Mouse (Mus musculus) urinary bladder, postnatal 14 days (tissue): ENCODE results near the gene Tmem230.

ENCODE experiments used
- DNase-seq: peaks from one replicate; pipeline ENCODE4 v3.0.0; 2021; ENCODE audit warnings: low spot score

Gene Tmem230

DNA sequence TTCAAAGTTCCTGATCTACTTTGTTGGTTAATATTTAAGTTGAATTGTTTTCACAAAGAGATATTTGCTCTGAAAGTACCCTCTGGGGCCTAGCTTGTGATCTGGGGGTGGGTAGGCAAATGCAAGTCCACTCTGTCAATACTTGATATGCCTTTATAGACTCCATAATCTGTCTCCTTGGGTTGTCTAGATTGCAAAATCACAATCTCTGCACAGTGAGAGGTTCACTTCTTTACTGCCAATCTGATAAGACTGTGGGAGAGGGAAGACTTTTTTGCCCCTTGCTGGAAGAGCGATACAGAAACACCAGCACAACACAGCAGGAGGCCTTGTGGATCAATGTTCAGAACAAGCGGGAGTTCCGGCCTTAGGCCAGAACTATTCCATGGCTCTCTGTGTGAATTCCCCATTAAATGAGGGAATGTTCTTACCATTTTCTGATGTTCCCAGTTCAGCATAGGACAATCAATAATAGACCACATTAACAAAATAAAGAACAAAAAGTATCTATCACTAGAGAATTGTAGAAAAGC is 15.1 kb downstream of the Tmem230 start:
- no peak for DNase-seq

GRCm38 (mm10) chr2:132224359-132224758 is 23.2 kb downstream of the Tmem230 start:
- no peak for DNase-seq

DNA sequence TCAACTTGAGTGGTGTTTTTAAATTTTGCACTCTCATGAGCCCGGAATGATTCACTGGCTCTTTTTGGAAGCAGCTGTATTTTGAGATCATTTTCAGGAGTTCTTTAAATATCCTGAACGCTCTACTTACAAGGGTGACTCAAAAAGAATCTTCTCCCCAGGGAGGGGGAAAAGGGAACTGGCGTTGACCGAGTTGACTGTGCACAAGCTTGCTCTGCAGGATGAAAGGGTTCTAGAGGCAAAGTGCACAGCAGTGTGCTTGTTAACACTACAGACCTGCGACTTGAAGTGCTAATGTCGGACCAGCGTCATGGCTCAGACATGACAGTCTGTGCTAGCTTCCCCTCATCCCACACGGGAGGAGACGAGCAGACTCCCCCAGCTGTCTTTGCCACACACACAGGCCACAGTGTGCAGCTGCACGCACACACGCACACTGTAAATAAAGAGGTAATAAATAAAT is 26.0 kb downstream of the Tmem230 start:
- no peak for DNase-seq

GRCm38 (mm10) chr2:132211995-132212656 is 35.5 kb downstream of the Tmem230 start:
- peak; percentile 59 for DNase-seq

- DNase-seq: no peak
These were observed 36.7 kb downstream of the Tmem230 start for GRCm38 (mm10) chr2:132210806-132211312.

DNA sequence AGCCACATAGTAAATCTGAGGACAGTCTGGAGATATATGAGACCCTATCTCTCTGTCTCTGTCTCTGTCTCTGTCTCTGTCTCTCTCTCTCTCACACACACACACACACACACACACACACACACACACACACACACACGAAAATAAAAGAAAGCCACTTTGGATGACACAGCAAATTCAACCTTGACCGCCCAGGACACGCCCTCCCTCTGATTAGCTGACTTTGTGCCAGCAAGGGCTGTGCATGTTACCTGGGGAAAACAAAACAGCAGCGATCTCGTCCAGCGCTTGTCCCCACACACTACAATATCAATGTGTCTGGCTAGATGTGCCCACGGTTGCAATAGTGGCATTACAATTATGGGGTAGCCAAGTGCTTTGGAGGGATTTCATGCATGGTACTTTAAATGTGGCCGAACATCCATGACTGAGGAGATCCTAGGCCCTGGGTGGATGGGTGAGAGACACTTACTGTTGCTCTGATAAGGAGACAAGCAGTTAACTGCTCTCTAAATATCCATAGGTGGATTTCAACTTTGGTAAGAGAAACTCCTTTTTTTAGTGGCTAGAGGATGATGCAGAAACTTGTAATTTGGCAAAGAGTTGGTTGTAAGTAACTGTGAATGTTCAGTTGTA is 39.2 kb downstream of the Tmem230 start:
- DNase-seq: peak; percentile 8

- no peak for DNase-seq
These were observed 41.2 kb downstream of the Tmem230 start for GRCm38 (mm10) chr2:132206316-132206881.

- DNase-seq: no peak
These were observed 42.1 kb downstream of the Tmem230 start for GRCm38 (mm10) chr2:132205549-132205948.

DNA sequence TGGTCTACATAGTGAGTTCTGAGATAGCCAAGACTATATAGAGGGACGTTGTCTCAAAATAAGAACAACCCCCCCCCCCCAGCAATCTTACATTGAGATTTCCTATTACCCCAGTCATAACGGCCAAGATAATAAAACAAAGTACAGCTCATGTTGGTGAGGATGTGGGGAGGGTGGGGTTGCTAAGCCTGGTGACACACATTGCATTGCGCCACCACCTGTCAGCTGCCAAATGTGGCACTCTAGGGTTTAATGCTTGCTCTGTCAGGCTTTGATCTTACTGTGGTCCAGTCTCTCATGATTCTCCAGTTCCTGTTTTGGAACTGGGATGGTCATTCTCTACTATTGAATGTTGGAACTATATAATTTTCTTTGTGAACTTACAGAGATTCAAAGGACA is 43.8 kb downstream of the Tmem230 start:
- DNase-seq: no peak

DNA sequence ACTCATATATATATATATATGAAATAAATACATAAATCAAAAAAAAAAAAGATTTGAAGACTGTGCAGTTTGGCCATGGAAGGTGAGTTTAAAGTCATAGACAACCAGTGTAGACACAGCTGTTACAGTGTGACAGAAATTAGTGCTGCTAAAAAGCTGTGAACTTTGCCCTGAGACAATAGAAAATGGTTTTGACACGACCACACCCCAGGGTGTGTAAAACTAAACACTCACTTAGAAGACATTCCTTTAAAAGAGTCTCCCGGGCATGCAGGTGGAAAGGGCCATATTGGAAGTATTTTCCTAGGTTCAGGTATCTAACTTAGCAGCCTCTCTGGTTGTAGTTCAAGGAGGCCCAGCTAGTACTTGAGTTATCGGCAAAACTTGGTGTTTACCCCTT is 44.4 kb downstream of the Tmem230 start:
- no peak for DNase-seq

- DNase-seq: no peak
These were observed 49.3 kb downstream of the Tmem230 start for GRCm38 (mm10) chr2:132198017-132198933.

DNA sequence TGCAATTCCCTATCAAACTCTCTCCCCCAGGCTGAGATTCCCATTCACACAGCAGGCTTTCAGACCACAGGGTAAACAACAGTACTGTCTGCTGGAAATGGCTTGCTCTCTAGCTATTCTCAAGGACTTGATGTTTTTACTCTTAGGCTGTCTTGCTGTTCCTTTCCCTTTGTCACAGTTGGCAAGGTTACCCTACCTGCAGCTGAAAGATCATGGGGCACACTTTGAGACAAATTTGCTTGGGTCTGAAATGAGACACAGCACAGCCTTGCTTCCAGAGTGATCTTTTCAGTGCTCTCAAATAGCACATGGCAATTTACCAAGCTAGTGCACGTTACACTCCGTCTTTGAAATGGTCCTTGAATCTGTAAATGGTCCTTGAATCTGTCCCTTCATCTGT is 52.0 kb downstream of the Tmem230 start:
- no peak for DNase-seq

DNA sequence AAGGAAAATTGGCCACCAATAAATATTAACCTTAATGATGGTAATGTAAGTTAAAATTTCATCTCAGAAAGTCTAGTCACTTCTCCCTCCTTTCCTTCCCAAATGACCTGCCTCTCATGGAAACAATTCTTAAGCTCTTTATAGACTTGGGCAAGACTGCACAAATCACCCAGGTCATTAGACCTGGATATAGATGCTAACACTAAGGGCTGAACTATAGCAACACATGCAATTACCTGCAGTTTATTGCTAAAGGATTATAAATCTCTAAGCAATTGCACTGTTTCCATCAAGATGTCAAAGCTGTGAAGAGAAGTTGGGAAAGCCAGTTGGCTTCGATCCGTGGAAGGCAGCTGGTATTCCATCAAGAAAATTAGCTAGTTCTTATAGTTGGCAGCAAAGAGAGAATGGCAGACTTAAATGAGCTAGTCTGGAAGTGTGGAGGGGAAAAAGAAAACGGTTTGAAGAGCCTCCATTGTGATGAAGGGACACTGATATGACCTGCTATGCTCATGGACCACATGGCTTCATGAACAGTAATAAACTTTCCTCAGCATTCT is 56.9 kb downstream of the Tmem230 start:
- DNase-seq: no peak
